Mouse (Mus musculus) small intestine, adult 2 months (tissue): Measurements from ENCODE around the gene Lmtk2. TPM values are rescaled to one million over a fixed set of nuclear protein-coding genes. Genes with fewer than 3 reads are reported as not detected.

ENCODE experiments used
- H3K27ac ChIP-seq: fragments of 200-500 bp; 2 replicates; pipeline ENCODE4 v1.5.1; 2012; ENCODE audit warnings: low read depth, low read length, control low read depth, inconsistent platforms; ENCODE audit not compliant: insufficient read depth
- H3K27me3 ChIP-seq: fragments of 200-500 bp; 2 replicates; pipeline ENCODE4 v1.6.1; 2012; ENCODE audit warnings: mild to moderate bottlenecking, moderate library complexity, low read length, inconsistent platforms; ENCODE audit not compliant: control insufficient read depth, insufficient read depth
- H3K36me3 ChIP-seq: fragments of 200-500 bp; 2 replicates; pipeline ENCODE4 v1.6.1; 2012; ENCODE audit warnings: mild to moderate bottlenecking, low read length, control low read depth, inconsistent platforms; ENCODE audit not compliant: control insufficient read depth, insufficient read depth
- H3K4me1 ChIP-seq: fragments of 200-500 bp; 2 replicates; pipeline ENCODE4 v1.6.1; 2012; ENCODE audit warnings: low read length, inconsistent platforms, mixed read lengths; ENCODE audit not compliant: control insufficient read depth, insufficient read depth, insufficient read length
- H3K4me3 ChIP-seq: fragments of 200-500 bp; 2 replicates; pipeline ENCODE4 v1.5.1; 2012; ENCODE audit warnings: low read depth, mild to moderate bottlenecking, control low read depth, inconsistent platforms, low read length, moderate library complexity
- CTCF ChIP-seq: fragments of 200-500 bp; IDR thresholded peaks from 2 replicates; pipeline ENCODE4 v1.5.1; 2012; ENCODE audit warnings: low read depth, mild to moderate bottlenecking, control low read depth, inconsistent platforms, low read length, moderate library complexity, mixed read lengths; ENCODE audit not compliant: insufficient replicate concordance, insufficient read length; ENCODE audit errors: extremely low read depth
- POLR2A ChIP-seq: fragments of 200-500 bp; IDR thresholded peaks from 2 replicates; pipeline ENCODE4 v1.6.1; 2012; ENCODE audit warnings: low read depth, mild to moderate bottlenecking, control low read depth, inconsistent platforms, low read length, moderate library complexity
- WGBS: fragments of 180-500 bp; shearing (Covaris S2); methylation state at CpG from one replicate; pipeline ENCODE4 v1.1.7; 2018; 5-methylcytosine and 5-hydroxymethylcytosine counted together
- polyA plus RNA-seq: library from polyadenylated mRNA; depleted of rRNA; stranded (reverse); fragments of >200 nt; gene quantifications from 2 replicates; pipeline ENCODE4 v1.2.3, GENCODE M21; 2012

Lmtk2 gene
- polyA plus RNA-seq, 1 experiment: 33.7 TPM

DNA sequence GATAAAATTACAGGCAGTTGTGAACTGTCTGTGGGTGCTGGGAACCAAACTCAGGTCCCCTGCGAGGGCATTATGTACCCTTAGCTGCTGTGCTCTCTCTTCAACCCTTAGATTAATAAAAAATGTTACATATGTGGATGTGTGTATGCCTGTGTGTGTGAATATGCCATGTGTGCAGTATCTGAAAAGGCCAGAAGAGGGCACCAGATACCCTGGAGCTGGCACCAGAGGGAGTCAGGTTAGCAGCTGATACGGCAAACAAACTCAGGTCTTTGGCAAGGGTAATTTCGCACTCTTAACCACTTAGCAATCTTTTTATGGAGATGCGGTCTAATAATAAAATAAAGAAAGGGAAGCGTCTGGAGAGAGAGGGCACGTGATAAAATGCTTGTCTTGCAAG is 102.2 kb downstream of the Lmtk2 start:
- no peaks in the 10 kb centered on the region for H3K27me3 ChIP-seq
- H3K4me1 ChIP-seq: no peaks in the 10 kb centered on the region
- WGBS: 98% methylated on average over 6 of the region's 6 CpGs
- H3K27ac ChIP-seq: no peak overlapping the region
- H3K4me3 ChIP-seq: no peak overlapping the region
- peaks cover 23% of the 10 kb centered on the region for H3K36me3 ChIP-seq
- TF ChIP-seq CTCF (no peak), POLR2A (no peak)

DNA sequence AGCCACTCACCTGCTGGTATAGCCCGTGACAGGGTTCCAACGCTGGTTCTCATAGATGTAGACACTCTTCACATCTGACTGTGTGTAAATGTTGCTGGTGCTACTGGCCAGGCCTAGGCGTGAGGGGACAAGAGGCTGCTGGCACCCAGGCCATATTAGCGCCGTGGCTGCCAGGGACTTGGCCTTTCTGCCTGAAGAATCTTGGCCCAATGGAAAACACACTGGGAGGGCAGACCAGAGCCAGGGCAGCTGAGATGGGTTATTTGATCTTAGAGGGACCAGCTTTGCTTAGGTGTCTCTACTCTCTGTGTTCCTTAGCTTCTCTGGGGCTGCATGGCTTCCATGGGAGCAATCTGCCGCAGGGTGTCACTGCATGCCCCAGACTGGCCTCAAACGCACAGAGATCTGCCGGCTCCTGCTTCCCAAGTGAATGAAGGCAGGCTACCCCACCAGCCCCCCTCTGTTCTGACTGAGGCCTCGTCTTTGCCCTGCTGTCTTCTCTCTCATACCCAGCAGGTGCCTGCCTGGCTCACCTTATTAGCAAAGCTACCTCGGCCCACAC is 103.2 kb downstream of the Lmtk2 start:
- Histone ChIP-seq H3K36me3 (peaks cover 24% of the 10 kb centered on the region), H3K4me3 (no peak overlapping the region), H3K27ac (no peak overlapping the region), H3K4me1 (no peaks in the 10 kb centered on the region), H3K27me3 (no peaks in the 10 kb centered on the region)
- TF ChIP-seq CTCF: no peak
- TF ChIP-seq POLR2A: no peak
- WGBS: 95% methylated on average over 10 of the region's 10 CpGs

- Histone ChIP-seq H3K27ac (no peak overlapping the region), H3K4me3 (no peak overlapping the region), H3K4me1 (no peaks in the 10 kb centered on the region), H3K36me3 (peaks cover 26% of the 10 kb centered on the region), H3K27me3 (no peaks in the 10 kb centered on the region)
- no peak for TF ChIP-seq POLR2A
- TF ChIP-seq CTCF: no peak
- 92% methylated on average over 12 of the region's 12 CpGs for WGBS
Observed at GRCm38 (mm10) chr5:144204303-144204702, 104.1 kb downstream of the Lmtk2 start.

DNA sequence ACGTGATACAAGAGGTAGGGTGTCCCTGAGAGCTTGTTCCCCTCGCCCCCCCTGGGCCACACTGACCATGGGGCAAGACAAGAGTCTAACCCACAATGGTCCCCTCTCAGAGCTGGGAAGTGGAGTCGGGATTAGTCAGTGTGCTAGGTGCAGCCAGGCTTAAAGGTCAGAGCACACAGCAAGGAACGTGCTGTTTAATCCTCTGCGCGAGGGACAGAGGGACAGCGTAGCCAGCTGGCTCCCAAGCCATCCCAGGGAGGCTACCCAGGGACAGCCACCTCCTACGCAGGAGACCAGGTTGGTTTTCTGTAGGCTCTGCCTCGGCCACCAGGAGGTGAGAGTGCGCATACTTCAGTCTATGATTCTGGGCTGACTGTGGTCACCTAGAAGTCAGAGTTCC is 104.7 kb downstream of the Lmtk2 start:
- Histone ChIP-seq H3K4me1 (no peaks in the 10 kb centered on the region), H3K27me3 (no peaks in the 10 kb centered on the region), H3K27ac (no peak overlapping the region), H3K36me3 (peaks cover 30% of the 10 kb centered on the region), H3K4me3 (no peak overlapping the region)
- no peak for TF ChIP-seq CTCF
- TF ChIP-seq POLR2A: no peak
- WGBS: 89% methylated on average over 10 of the region's 10 CpGs

DNA sequence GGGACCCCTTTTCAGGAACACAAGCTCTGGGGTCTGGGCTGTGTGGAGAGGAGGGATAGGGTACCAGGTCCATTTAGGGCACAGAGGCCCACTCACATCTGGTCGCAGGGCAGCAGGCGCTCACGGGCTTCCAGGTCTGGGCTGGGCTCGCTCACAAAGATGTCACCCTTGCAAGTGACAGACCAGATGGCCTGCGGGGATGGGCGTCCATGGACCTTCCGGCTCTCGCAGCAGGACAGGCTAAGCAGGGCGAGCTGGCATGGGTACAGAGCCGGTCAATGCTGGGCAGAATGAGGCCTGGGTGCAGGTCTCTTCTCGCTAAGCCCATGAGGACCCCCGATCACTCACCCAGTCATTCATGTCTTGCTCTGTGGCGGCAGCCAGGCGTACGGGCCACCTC is 105.8 kb downstream of the Lmtk2 start:
- no peaks in the 10 kb centered on the region for H3K4me1 ChIP-seq
- no peak overlapping the region for H3K4me3 ChIP-seq
- 95% methylated on average over 15 of the region's 15 CpGs for WGBS
- no peak overlapping the region for H3K27ac ChIP-seq
- H3K27me3 ChIP-seq: no peaks in the 10 kb centered on the region
- TF ChIP-seq CTCF (no peak), POLR2A (no peak)
- H3K36me3 ChIP-seq: peaks cover 37% of the 10 kb centered on the region

DNA sequence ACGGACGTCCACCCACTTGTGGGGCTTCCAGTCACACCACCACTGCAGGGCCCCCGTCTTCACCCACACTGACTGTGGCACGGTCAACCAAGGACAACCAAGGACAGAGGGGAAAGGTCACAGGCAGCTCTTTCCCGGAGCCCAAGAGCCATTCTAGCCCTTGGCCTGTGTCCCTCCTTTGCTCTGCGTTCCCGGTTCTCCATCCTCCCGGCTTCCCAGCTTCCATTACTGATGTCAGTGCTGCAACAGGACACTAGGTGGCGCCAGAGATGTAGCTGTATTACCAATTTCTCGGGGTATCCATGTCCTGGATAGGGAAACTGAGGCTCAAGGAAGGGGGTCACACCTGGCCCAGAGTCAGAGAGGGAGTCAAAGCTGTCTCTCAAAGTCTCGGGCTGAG is 107.2 kb downstream of the Lmtk2 start:
- Histone ChIP-seq H3K4me3 (no peak overlapping the region), H3K36me3 (peaks cover 44% of the 10 kb centered on the region), H3K27me3 (no peaks in the 10 kb centered on the region), H3K4me1 (no peaks in the 10 kb centered on the region), H3K27ac (no peak overlapping the region)
- 44% methylated on average over 11 of the region's 11 CpGs for WGBS
- TF ChIP-seq POLR2A (no peak), CTCF (peak; percentile 94; the same call in 1 of the 2 replicates)

DNA sequence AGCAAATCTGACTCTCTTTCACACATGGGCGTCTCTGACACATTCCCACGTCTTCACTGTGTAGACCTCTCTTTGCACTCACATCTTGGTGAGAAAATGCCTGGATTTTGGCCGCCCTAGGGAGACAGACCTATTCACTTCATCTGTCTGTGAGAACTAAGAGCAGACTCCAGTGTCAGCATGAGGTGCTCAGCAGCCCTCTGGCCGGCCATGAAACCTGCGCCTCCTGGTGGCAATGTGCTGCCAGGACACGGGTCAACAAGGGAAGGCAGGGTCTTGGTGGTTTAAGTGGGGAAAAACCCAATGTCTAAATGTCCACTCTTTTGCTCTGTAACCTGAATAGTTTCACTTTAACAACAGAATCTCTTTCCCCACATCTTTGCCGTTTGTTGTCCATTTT is 114.2 kb downstream of the Lmtk2 start:
- H3K36me3 ChIP-seq: peaks cover 28% of the 10 kb centered on the region
- TF ChIP-seq POLR2A: no peak
- TF ChIP-seq CTCF: peak; percentile 77
- WGBS: 40% methylated on average over 7 of the region's 7 CpGs
- no peaks in the 10 kb centered on the region for H3K27me3 ChIP-seq
- no peaks in the 10 kb centered on the region for H3K4me1 ChIP-seq
- no peak overlapping the region for H3K27ac ChIP-seq
- no peak overlapping the region for H3K4me3 ChIP-seq
